In the genomic region with DNA sequence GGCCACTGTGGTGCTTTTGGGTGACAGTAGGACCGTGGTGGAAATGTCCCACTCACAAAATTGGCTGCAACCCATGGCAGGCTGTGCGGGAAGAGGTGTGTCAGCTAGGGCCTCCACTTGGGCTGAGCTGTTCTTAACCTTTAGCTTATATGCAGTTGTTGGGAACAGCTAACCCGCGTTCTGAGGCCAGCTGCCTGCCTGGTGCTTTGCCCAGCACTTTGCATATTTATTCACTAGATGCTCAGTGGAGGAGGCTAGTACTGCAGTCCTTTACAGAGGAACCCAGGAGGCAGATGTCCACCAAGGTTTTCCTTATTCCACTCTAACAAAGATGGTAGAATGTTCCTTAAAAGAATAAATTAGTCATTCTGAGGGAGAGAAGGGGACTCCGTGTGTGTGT, we compare ENCODE assay signal across 16 mouse cellular contexts.
DNase-seq lines count a peak whose midpoint lies in the region; ATAC-seq lines count a peak whose summit lies in the region.
"Had no signal": no experiment of that assay in that cellular context is flagged by ENCODE, and none has a peak within 500 bp of the region (broad histone marks: within the 10 kb centered on the region; RNA-seq: fewer than 3 reads in every experiment).

No protein-coding gene starts in this region.

- no peak overlapping the region for H3K4me3 ChIP-seq in hindbrain, embryonic 14.5 days (replicated peaks; ENCODE audit: low read length)
- H3K4me3 ChIP-seq in hindbrain, embryonic 11.5 days (ENCODE audit: low read depth, low read length): no peak overlapping the region
- H3K4me3 ChIP-seq in neural tube, embryonic 13.5 days: no peak overlapping the region
- no peak overlapping the region for H3K4me3 ChIP-seq in midbrain, embryonic 14.5 days (replicated peaks; ENCODE audit: low read depth, low read length)
- H3K4me3 ChIP-seq: intestine, embryonic 15.5 days; limb, embryonic 13.5 days had no signal

- H3K9ac ChIP-seq in hindbrain, embryonic 14.5 days: no peak overlapping the region
- H3K9ac ChIP-seq in hindbrain, embryonic 11.5 days (ENCODE audit: low read depth, low read length): no peak overlapping the region
- H3K9ac ChIP-seq in neural tube, embryonic 13.5 days: no peak overlapping the region
- H3K9ac ChIP-seq in midbrain, embryonic 14.5 days (replicated peaks; ENCODE audit: low read length): no peak overlapping the region
- H3K9ac ChIP-seq: intestine, embryonic 15.5 days; limb, embryonic 13.5 days had no signal

- H3K4me1 ChIP-seq in hindbrain, embryonic 14.5 days (replicated peaks; ENCODE audit: control insufficient read depth, insufficient read depth, low read length): no peaks in the 10 kb centered on the region
- H3K4me1 ChIP-seq in hindbrain, embryonic 11.5 days (replicated peaks; ENCODE audit: control insufficient read depth, insufficient read depth, low read length): no peaks in the 10 kb centered on the region
- 0 out of 2 replicates have a peak, but pooled peaks cover 7% of the 10 kb centered on the region for H3K4me1 ChIP-seq in neural tube, embryonic 13.5 days (replicated peaks)
- H3K4me1 ChIP-seq in midbrain, embryonic 14.5 days (ENCODE audit: control insufficient read depth, insufficient read depth, low read length): no peaks in the 10 kb centered on the region
- H3K4me1 ChIP-seq: intestine, embryonic 15.5 days; limb, embryonic 13.5 days had no signal

- H3K4me2 ChIP-seq in hindbrain, embryonic 14.5 days (replicated peaks): no peak overlapping the region
- no peak overlapping the region for H3K4me2 ChIP-seq in hindbrain, embryonic 11.5 days (replicated peaks; ENCODE audit: low read depth, low read length)
- no peak overlapping the region for H3K4me2 ChIP-seq in neural tube, embryonic 13.5 days
- no peak overlapping the region for H3K4me2 ChIP-seq in midbrain, embryonic 14.5 days (ENCODE audit: low read length)
- H3K4me2 ChIP-seq: heart, embryonic 11.5 days; intestine, embryonic 15.5 days; limb, embryonic 13.5 days had no signal

- 0 out of 2 replicates have a peak, but pooled peaks have one; percentile 31 for ATAC-seq in hindbrain, embryonic 14.5 days (ENCODE audit: low FRiP score)
- ATAC-seq in hindbrain, embryonic 11.5 days (ENCODE audit: low FRiP score): no peak
- ATAC-seq in neural tube, embryonic 13.5 days (ENCODE audit: low read depth): 0 out of 2 replicates have a peak, but pooled peaks have one; percentile 15
- no peak for ATAC-seq in midbrain, embryonic 14.5 days (ENCODE audit: low FRiP score, low TSS enrichment)
- ATAC-seq: intestine, embryonic 15.5 days had no signal

- no peaks in the 10 kb centered on the region for H3K9me3 ChIP-seq in hindbrain, embryonic 14.5 days (ENCODE audit: control insufficient read depth, low read length)
- no peaks in the 10 kb centered on the region for H3K9me3 ChIP-seq in hindbrain, embryonic 11.5 days (ENCODE audit: control insufficient read depth, low read length)
- H3K9me3 ChIP-seq in neural tube, embryonic 13.5 days: no peaks in the 10 kb centered on the region
- no peaks in the 10 kb centered on the region for H3K9me3 ChIP-seq in midbrain, embryonic 14.5 days (ENCODE audit: control insufficient read depth, low read length)
- H3K9me3 ChIP-seq: intestine, embryonic 15.5 days; limb, embryonic 13.5 days had no signal

- WGBS in hindbrain, embryonic 14.5 days: 70% methylated on average over 5 of the region's 5 CpGs
- 73% methylated on average over 5 of the region's 5 CpGs for WGBS in hindbrain, embryonic 11.5 days
- WGBS in neural tube, embryonic 13.5 days: 65% methylated on average over 5 of the region's 5 CpGs
- WGBS in midbrain, embryonic 14.5 days: 62% methylated on average over 5 of the region's 5 CpGs

- no peak for DNase-seq in hindbrain, embryonic 14.5 days (ENCODE audit: low spot score)
- DNase-seq in hindbrain, embryonic 11.5 days (ENCODE audit: low spot score): no peak
- DNase-seq in neural tube, embryonic 10.5 days (ENCODE audit: extremely low spot score, low spot score): no peak
- DNase-seq in brain, adult 2 months (ENCODE audit: low read depth, low spot score): peak; percentile 16
- peak; percentile 26 for DNase-seq in midbrain, embryonic 14.5 days
- DNase-seq in gastrocnemius, adult 8-10 months (ENCODE audit: low spot score in 2 of 2): no peak
- no peak for DNase-seq in cerebellum, postnatal 36 days
- DNase-seq: cerebellum, adult 8-10 months; gastrocnemius, postnatal 25 days; heart, postnatal 36 days; kidney, postnatal 25 days; layer of hippocampus, postnatal 36 days had no signal

- no peak overlapping the region for H3K27ac ChIP-seq in hindbrain, embryonic 14.5 days
- no peak overlapping the region for H3K27ac ChIP-seq in hindbrain, embryonic 11.5 days (ENCODE audit: low read depth, low read length)
- H3K27ac ChIP-seq in neural tube, embryonic 13.5 days (replicated peaks): no peak overlapping the region
- H3K27ac ChIP-seq in midbrain, embryonic 14.5 days (replicated peaks; ENCODE audit: low read depth, low read length): no peak overlapping the region
- H3K27ac ChIP-seq: intestine, embryonic 15.5 days; limb, embryonic 13.5 days had no signal

- H3K36me3 ChIP-seq in hindbrain, embryonic 14.5 days (replicated peaks; ENCODE audit: control insufficient read depth, insufficient read depth): no peaks in the 10 kb centered on the region
- no peaks in the 10 kb centered on the region for H3K36me3 ChIP-seq in hindbrain, embryonic 11.5 days (ENCODE audit: control insufficient read depth, insufficient read depth, low read length)
- no peaks in the 10 kb centered on the region for H3K36me3 ChIP-seq in neural tube, embryonic 13.5 days
- no peaks in the 10 kb centered on the region for H3K36me3 ChIP-seq in midbrain, embryonic 14.5 days (ENCODE audit: control insufficient read depth, insufficient read depth, low read length)
- H3K36me3 ChIP-seq: intestine, embryonic 15.5 days; limb, embryonic 13.5 days had no signal

- H3K27me3 ChIP-seq in hindbrain, embryonic 14.5 days (ENCODE audit: control insufficient read depth, insufficient read depth, low read length): no peaks in the 10 kb centered on the region
- no peaks in the 10 kb centered on the region for H3K27me3 ChIP-seq in hindbrain, embryonic 11.5 days (ENCODE audit: control insufficient read depth, insufficient read depth, low read length)
- H3K27me3 ChIP-seq in neural tube, embryonic 13.5 days: no peaks in the 10 kb centered on the region
- H3K27me3 ChIP-seq in midbrain, embryonic 14.5 days (ENCODE audit: control insufficient read depth, insufficient read depth, low read length): no peaks in the 10 kb centered on the region
- H3K27me3 ChIP-seq: intestine, embryonic 15.5 days; limb, embryonic 13.5 days had no signal

Comparison
In these comparisons a context has a peak if more than half of its experiments do, and no peak if none do; other contexts are left out.
1. ATAC-seq: peak in hindbrain, embryonic 14.5 days (single experiment) and neural tube, embryonic 13.5 days (single experiment); none in hindbrain, embryonic 11.5 days (single experiment) and midbrain, embryonic 14.5 days (single experiment).
2. DNase-seq: peak in brain, adult 2 months (single experiment) and midbrain, embryonic 14.5 days (single experiment); none in hindbrain, embryonic 14.5 days (single experiment), hindbrain, embryonic 11.5 days (single experiment), neural tube, embryonic 10.5 days (single experiment), gastrocnemius, adult 8-10 months (0 of 2) and cerebellum, postnatal 36 days (0 of 2).